In the genomic region with DNA sequence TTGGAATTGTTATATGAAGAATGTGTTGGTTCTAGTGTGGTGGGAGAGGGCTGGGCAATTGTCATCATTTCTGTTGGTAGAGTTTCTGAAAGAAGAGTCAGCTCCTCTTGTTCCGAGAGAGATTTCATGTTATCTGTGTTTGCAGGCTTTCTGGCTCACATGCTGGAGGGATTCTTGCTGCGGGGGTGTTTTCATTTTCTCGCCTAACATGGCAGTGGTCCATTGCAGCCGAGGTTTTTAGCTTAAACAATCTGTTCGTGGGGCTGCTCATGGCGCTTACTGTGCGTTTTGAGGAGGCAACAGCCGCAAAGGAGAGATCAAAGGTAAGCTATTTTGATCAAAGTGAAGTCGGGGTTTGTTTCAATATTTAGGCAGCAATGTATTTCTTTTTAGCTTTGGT, we compare ENCODE assay signal across 18 mouse cellular contexts. TPM values are rescaled to one million over a fixed set of nuclear protein-coding genes. Genes with fewer than 3 reads are reported as not detected.
DNase-seq lines count a peak whose midpoint lies in the region; ATAC-seq and TF ChIP-seq lines count a peak whose summit lies in the region.
"Had no signal": no experiment of that assay in that cellular context is flagged by ENCODE, and none has a peak within 500 bp of the region (broad histone marks: within the 10 kb centered on the region; RNA-seq: fewer than 3 reads in every experiment).

No protein-coding gene starts in this region.

- 0 out of 2 replicates have a peak overlapping the region, but pooled peaks have one; percentile 43 for H3K27ac ChIP-seq in midbrain, postnatal 0 days (ENCODE audit: low read depth, low read length)
- H3K27ac ChIP-seq in midbrain, embryonic 15.5 days: no peak overlapping the region
- no peak overlapping the region for H3K27ac ChIP-seq in heart, embryonic 10.5 days
- H3K27ac ChIP-seq: embryonic facial prominence, embryonic 13.5 days; heart, embryonic 15.5 days; limb, embryonic 13.5 days had no signal

- ATAC-seq in midbrain, postnatal 0 days (ENCODE audit: low FRiP score): no peak
- ATAC-seq in midbrain, embryonic 15.5 days (replicated peaks): no peak
- no peak for ATAC-seq in megakaryocyte-erythroid progenitor cell, adult 5-6 weeks (replicated peaks; ENCODE audit: low FRiP score, low TSS enrichment, poor library complexity, severe bottlenecking)
- ATAC-seq: hindbrain, embryonic 16.5 days had no signal

- H3K4me1 ChIP-seq in midbrain, postnatal 0 days (ENCODE audit: insufficient read depth, low read length): no peaks in the 10 kb centered on the region
- no peaks in the 10 kb centered on the region for H3K4me1 ChIP-seq in midbrain, embryonic 15.5 days
- peaks cover 10% of the 10 kb centered on the region; the same call in 1 of the 2 replicates for H3K4me1 ChIP-seq in heart, embryonic 10.5 days
- H3K4me1 ChIP-seq: heart, embryonic 15.5 days; limb, embryonic 13.5 days had no signal

- WGBS in midbrain, postnatal 0 days: 72% methylated on average over 9 of the region's 9 CpGs
- WGBS in midbrain, embryonic 15.5 days: 79% methylated on average over 9 of the region's 9 CpGs
- 75% methylated on average over 9 of the region's 9 CpGs for WGBS in heart, embryonic 10.5 days

- no peak for DNase-seq in midbrain, postnatal 0 days (ENCODE audit: low spot score)
- DNase-seq in layer of hippocampus, postnatal 10 days (ENCODE audit: low spot score in 2 of 2): peak; percentile 37 to 55
- DNase-seq in left cerebral cortex, postnatal 25 days (ENCODE audit: low spot score in 2 of 2): peak; percentile 69 to 94
- peak; percentile 81 for DNase-seq in telencephalon, adult 2 months (ENCODE audit: low read depth, low spot score)
- no peak for DNase-seq in cerebellum, adult 18-20 months
- DNase-seq in heart, embryonic 10.5 days (ENCODE audit: low spot score): no peak
- DNase-seq: adrenal gland, adult 8-10 months; B cell, adult 2 months; cerebellum, postnatal 36 days; gastrocnemius, postnatal 36 days; lung, adult 18-20 months; thymus, adult 2 months had no signal

- no peak overlapping the region for H3K4me3 ChIP-seq in midbrain, postnatal 0 days (ENCODE audit: low read depth, low read length)
- no peak overlapping the region for H3K4me3 ChIP-seq in midbrain, embryonic 15.5 days
- no peak overlapping the region for H3K4me3 ChIP-seq in heart, embryonic 10.5 days
- H3K4me3 ChIP-seq: embryonic facial prominence, embryonic 13.5 days; heart, embryonic 15.5 days; limb, embryonic 13.5 days had no signal

- no peak overlapping the region for H3K9ac ChIP-seq in midbrain, postnatal 0 days (replicated peaks; ENCODE audit: low read length, poor library complexity, severe bottlenecking)
- no peak overlapping the region for H3K9ac ChIP-seq in midbrain, embryonic 15.5 days
- H3K9ac ChIP-seq: embryonic facial prominence, embryonic 13.5 days; heart, embryonic 15.5 days; limb, embryonic 13.5 days had no signal

- H3K9me3 ChIP-seq in midbrain, postnatal 0 days (ENCODE audit: low read length): no peaks in the 10 kb centered on the region
- H3K9me3 ChIP-seq in midbrain, embryonic 15.5 days: no peaks in the 10 kb centered on the region
- H3K9me3 ChIP-seq in heart, embryonic 10.5 days: no peaks in the 10 kb centered on the region
- H3K9me3 ChIP-seq: embryonic facial prominence, embryonic 13.5 days; heart, embryonic 15.5 days; limb, embryonic 13.5 days had no signal

- H3K27me3 ChIP-seq in midbrain, postnatal 0 days (ENCODE audit: insufficient read depth, low read length): no peaks in the 10 kb centered on the region
- H3K27me3 ChIP-seq in midbrain, embryonic 15.5 days (replicated peaks): no peaks in the 10 kb centered on the region
- H3K27me3 ChIP-seq in heart, embryonic 10.5 days (ENCODE audit: insufficient read depth, poor library complexity, severe bottlenecking): no peaks in the 10 kb centered on the region
- H3K27me3 ChIP-seq: embryonic facial prominence, embryonic 13.5 days; heart, embryonic 15.5 days; limb, embryonic 13.5 days had no signal

- H3K4me2 ChIP-seq in midbrain, postnatal 0 days (ENCODE audit: low read depth, low read length, poor library complexity, severe bottlenecking): no peak overlapping the region
- H3K4me2 ChIP-seq in midbrain, embryonic 15.5 days: no peak overlapping the region
- H3K4me2 ChIP-seq: embryonic facial prominence, embryonic 13.5 days; heart, embryonic 15.5 days; limb, embryonic 13.5 days had no signal

- intact Hi-C loops in left cerebral cortex, postnatal 25 days (cut with DNase I): loop anchor here (1.0 kb wide), 1 partner anchor 51 kb away; no protein-coding TSS in a partner anchor

- no peak for TF ChIP-seq CTCF in midbrain, postnatal 0 days (IDR thresholded peaks at IDR 0.05)

- H3K36me3 ChIP-seq in midbrain, postnatal 0 days (ENCODE audit: insufficient read depth, low read length): peaks cover 5% of the 10 kb centered on the region; the same call in 1 of the 2 replicates
- no peaks in the 10 kb centered on the region for H3K36me3 ChIP-seq in midbrain, embryonic 15.5 days (replicated peaks)
- H3K36me3 ChIP-seq in heart, embryonic 10.5 days: no peaks in the 10 kb centered on the region
- H3K36me3 ChIP-seq: heart, embryonic 15.5 days had no signal

RNA-seq across cellular contexts. Expression of gene Tmem260, which starts 26.3 kb away (rescaled TPM):
- total RNA-seq in midbrain, postnatal 0 days (2014; rRNA removed): 17.4 and 19.2 TPM in 2 replicates
- polyA plus RNA-seq in midbrain, postnatal 0 days (2015; fragmentation: Nextera tagmentation; extraction: Ambion mirVana): 12.7 and 14.2 TPM in 2 replicates
- 17.7 and 20.1 TPM in 2 replicates for polyA plus RNA-seq in midbrain, embryonic 15.5 days (2015; fragmentation: Nextera tagmentation; extraction: Ambion mirVana)
- 10 to 100 TPM; 19.1 to 21.8 TPM for total RNA-seq in layer of hippocampus, postnatal 10 days (2021)
- 10 to 100 TPM; 24.6 to 26.8 TPM for total RNA-seq in left cerebral cortex, postnatal 25 days (2021)
- total RNA-seq in megakaryocyte-erythroid progenitor cell, adult 5-6 weeks (2014; fragmentation: Nextera tagmentation): 19.7 and 20.7 TPM in 2 replicates
- total RNA-seq in megakaryocyte-erythroid progenitor cell, adult 5-6 weeks (2017): 15.7 and 18.5 TPM in 2 replicates
- polyA plus RNA-seq in heart, embryonic 10.5 days (2016; fragmentation: Nextera tagmentation; extraction: Ambion mirVana): 14.4 and 15.8 TPM in 2 replicates

Comparison
In these comparisons a context has a peak if more than half of its experiments do, and no peak if none do; other contexts are left out.
1. DNase-seq: peak in layer of hippocampus, postnatal 10 days (2 of 2), left cerebral cortex, postnatal 25 days (2 of 2) and telencephalon, adult 2 months (single experiment); none in midbrain, postnatal 0 days (single experiment), cerebellum, adult 18-20 months (0 of 2) and heart, embryonic 10.5 days (single experiment).